Mouse (Mus musculus) C2C12 (cell line): Measurements from ENCODE around the gene Adat3. TPM values are rescaled to one million over a fixed set of nuclear protein-coding genes. Genes with fewer than 3 reads are reported as not detected.
"Not testable (repeated sequence)": the region's sequence is repeated elsewhere in the genome, so short reads cannot be mapped to it uniquely, and the experiment has no call there.

Source experiments
- H3K27me3 ChIP-seq: one replicate; pipeline ENCODE4 v1.6.1; 2011; ENCODE audit not compliant: control insufficient read depth, insufficient read depth, insufficient read length
- H3K36me3 ChIP-seq: one replicate; pipeline ENCODE4 v1.6.1; 2011; ENCODE audit not compliant: control insufficient read depth, insufficient read depth
- H3K4me3 ChIP-seq: one replicate; pipeline ENCODE4 v1.5.1; 2011; ENCODE audit warnings: mild to moderate bottlenecking, control low read depth; ENCODE audit not compliant: poor library complexity, insufficient read depth, severe bottlenecking
- H3K79me2 ChIP-seq: one replicate; pipeline ENCODE4 v1.6.1; 2011; ENCODE audit not compliant: control insufficient read depth, insufficient read depth
- H3K79me3 ChIP-seq: one replicate; pipeline ENCODE4 v1.6.1; 2011; ENCODE audit warnings: low read depth, control low read depth
- H3ac ChIP-seq: one replicate; pipeline ENCODE3; 2011; ENCODE audit warnings: low read depth; ENCODE audit not compliant: control insufficient read depth, insufficient read length
- CEBPB ChIP-seq: IDR thresholded peaks from one replicate; pipeline ENCODE4 v1.6.1; 2011; ENCODE audit warnings: low read depth, mild to moderate bottlenecking, control low read depth, moderate library complexity
- CTCF ChIP-seq: IDR thresholded peaks from one replicate; pipeline ENCODE4 v1.5.1; 2011; ENCODE audit not compliant: control insufficient read depth, insufficient read depth, insufficient read length
- FOSL1 ChIP-seq: IDR thresholded peaks from one replicate; pipeline ENCODE4 v1.8.0; 2011; ENCODE audit warnings: mild to moderate bottlenecking, low read length; ENCODE audit not compliant: poor library complexity, insufficient read depth, severe bottlenecking
- MAX ChIP-seq: IDR thresholded peaks from one replicate; pipeline ENCODE4 v1.6.1; 2011; ENCODE audit warnings: mild to moderate bottlenecking, control low read depth
- MYOD1 ChIP-seq: IDR thresholded peaks from one replicate; pipeline ENCODE4 v1.6.1; 2011; ENCODE audit warnings: low read depth; ENCODE audit not compliant: control insufficient read depth, insufficient read length
- MYOG ChIP-seq: IDR thresholded peaks from one replicate; pipeline ENCODE4 v1.6.1; 2011; ENCODE audit not compliant: control insufficient read depth, insufficient read length; ENCODE audit errors: extremely low read depth
- USF1 ChIP-seq: IDR thresholded peaks from one replicate; pipeline ENCODE4 v1.6.1; 2011; ENCODE audit warnings: low read depth, mild to moderate bottlenecking, control low read depth, moderate library complexity
- polyA plus RNA-seq: library from polyadenylated mRNA; unstranded; fragments of >200 nt; fragmentation: generic; extraction: Trizol; gene quantifications from one replicate; pipeline ENCODE4 v1.2.1, GENCODE M21; 2012; ENCODE audit warnings: missing spikeins

Adat3 gene
- polyA plus RNA-seq, 1 experiment: 11.1 TPM

DNA sequence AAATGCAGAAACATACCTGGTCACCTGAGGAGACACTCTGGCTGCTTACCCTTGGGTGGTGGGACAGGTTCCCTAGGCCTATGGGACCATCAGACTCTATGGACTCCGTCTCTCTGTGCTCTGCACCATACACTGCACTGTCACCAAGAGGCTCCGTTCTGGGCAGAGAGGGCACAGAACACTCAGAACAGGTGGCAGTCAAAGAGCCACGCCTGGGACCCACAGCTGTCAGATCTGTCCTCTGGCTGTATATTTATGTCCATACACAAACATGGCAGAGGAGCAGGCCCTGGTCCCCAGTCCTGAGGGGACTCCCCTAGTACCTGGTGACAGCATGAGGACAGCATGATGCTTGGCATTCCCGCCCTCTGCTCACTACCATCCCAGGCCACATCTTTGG, 23.1 kb downstream of the Adat3 start:
- Histone ChIP-seq H3K36me3 (peaks cover 7% of the 10 kb centered on the region), H3K79me2 (peaks cover 82% of the 10 kb centered on the region)

GRCm38 (mm10) chr10:80627685-80628084, 25.0 kb downstream of the Adat3 start:
- Histone ChIP-seq H3K79me3 (peaks cover 88% of the 10 kb centered on the region), H3K4me3 (no peak overlapping the region), H3K27me3 (no peaks in the 10 kb centered on the region), H3K79me2 (peaks cover 100% of the 10 kb centered on the region), H3K36me3 (peaks cover 7% of the 10 kb centered on the region), H3ac (no peak overlapping the region)
- TF ChIP-seq MYOG (no peak), FOSL1 (no peak), CTCF (no peak), USF1 (no peak), MYOD1 (no peak), MAX (no peak)

More for the DNA sequence above, 23.1 kb downstream of the Adat3 start:
- Histone ChIP-seq H3ac (no peak overlapping the region), H3K79me3 (peaks cover 76% of the 10 kb centered on the region), H3K27me3 (no peaks in the 10 kb centered on the region), H3K4me3 (no peak overlapping the region)
- TF ChIP-seq FOSL1: no peak
- no peak for TF ChIP-seq MYOD1
- no peak for TF ChIP-seq CEBPB
- TF ChIP-seq MYOG: no peak
- no peak for TF ChIP-seq MAX
- TF ChIP-seq CTCF: no peak
- TF ChIP-seq USF1: no peak

DNA sequence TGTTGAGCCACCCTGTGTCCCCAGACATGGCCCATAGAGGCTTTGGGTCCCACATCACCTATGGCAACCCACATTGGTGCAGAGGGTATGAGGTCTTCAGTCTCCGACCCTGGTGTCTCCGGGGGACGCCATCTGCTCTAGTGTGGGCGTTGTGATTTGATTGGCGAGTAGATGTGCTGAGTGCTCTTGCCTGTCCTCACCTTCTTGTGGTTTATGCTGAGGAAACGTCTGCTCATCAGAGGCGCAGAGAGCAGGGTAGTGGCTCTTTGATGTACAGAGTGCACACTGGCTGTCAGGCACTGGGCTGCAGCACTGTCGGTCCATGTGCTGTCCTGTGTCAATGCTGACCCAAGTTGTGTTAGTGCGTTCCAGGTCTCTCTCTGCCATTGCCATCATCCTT, 26.2 kb downstream of the Adat3 start:
- peaks cover 100% of the 10 kb centered on the region for H3K79me2 ChIP-seq
- no peak overlapping the region for H3K4me3 ChIP-seq
- no peaks in the 10 kb centered on the region for H3K27me3 ChIP-seq
- TF ChIP-seq CEBPB (no peak), USF1 (no peak), MYOD1 (no peak), FOSL1 (no peak), MAX (no peak), CTCF (no peak), MYOG (no peak)
- peaks cover 9% of the 10 kb centered on the region for H3K36me3 ChIP-seq
- no peak overlapping the region for H3ac ChIP-seq
- peaks cover 81% of the 10 kb centered on the region for H3K79me3 ChIP-seq

DNA sequence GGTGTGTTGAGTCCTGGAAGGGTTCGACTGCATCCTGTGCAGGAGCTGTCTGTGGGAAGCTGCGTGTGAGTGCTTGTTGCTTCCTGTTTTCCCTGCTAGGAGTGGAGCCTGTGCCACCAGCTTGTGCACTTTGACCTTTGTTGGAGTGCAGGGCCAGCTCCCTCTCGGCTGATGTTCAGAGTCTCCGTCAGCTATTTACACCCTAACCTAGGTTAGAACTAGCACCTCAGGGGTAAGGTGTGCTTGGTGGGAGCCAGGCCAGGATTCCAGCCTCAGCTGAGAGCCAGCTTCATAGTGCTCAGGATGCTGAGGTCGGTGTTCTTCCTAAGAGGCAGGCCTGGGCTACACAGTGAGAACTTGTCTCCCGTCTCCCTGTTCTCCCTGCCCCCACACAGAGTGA, 32.7 kb downstream of the Adat3 start:
- H3K4me3 ChIP-seq: no peak overlapping the region
- H3K36me3 ChIP-seq: peaks cover 57% of the 10 kb centered on the region
- no peak overlapping the region for H3ac ChIP-seq
- H3K27me3 ChIP-seq: no peaks in the 10 kb centered on the region
- peaks cover 25% of the 10 kb centered on the region for H3K79me3 ChIP-seq
- no peak for TF ChIP-seq CEBPB
- peaks cover 42% of the 10 kb centered on the region for H3K79me2 ChIP-seq

DNA sequence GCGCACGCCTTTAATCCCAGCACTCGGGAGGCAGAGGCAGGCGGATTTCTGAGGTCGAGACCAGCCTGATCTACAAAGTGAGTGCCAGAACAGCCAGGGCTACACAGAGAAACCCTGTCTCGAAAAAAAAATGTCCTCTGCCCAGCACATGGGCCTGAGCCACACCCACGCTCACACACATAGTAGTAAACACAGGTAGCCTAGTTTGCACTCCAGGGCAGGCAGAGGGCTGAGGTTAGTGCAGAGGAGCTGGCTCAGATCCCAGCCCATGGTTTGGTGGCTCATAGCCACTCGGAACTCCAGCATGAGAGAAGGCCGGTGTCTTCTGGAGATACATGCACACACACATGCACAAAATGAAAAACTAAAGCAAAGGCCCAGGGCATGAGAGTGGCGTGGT, 44.3 kb downstream of the Adat3 start:
- Histone ChIP-seq H3K27me3 (no peaks in the 10 kb centered on the region), H3K4me3 (no peak overlapping the region), H3K36me3 (peaks cover 10% of the 10 kb centered on the region), H3ac (no peak overlapping the region), H3K79me3 (no peaks in the 10 kb centered on the region), H3K79me2 (peaks cover under 1% of the 10 kb centered on the region)
- TF ChIP-seq MYOG (no peak), MYOD1 (no peak)

DNA sequence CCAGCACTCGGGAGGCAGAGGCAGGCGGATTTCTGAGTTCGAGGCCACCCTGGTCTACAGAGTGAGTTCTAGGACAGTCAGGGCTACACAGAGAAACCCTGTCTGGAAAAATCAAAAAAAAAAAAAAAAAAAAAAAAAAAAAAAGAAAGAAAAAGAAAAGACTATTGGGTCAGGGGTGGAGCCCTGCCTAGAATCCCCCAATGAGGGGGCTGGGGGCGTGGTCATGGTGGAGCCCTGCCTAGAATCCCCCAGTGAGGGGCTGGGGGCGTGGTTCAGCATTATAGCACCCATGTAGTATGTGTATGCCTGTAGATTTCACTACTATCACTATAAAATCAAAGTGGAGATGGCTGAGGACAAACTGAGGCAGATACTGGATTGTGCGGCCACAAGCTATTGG, 47.2 kb downstream of the Adat3 start:
- not testable (repeated sequence) for H3K36me3 ChIP-seq, H3K27me3 ChIP-seq, H3ac ChIP-seq, H3K4me3 ChIP-seq, H3K79me3 ChIP-seq
- H3K79me2 ChIP-seq: peaks cover 29% of the 10 kb centered on the region

DNA sequence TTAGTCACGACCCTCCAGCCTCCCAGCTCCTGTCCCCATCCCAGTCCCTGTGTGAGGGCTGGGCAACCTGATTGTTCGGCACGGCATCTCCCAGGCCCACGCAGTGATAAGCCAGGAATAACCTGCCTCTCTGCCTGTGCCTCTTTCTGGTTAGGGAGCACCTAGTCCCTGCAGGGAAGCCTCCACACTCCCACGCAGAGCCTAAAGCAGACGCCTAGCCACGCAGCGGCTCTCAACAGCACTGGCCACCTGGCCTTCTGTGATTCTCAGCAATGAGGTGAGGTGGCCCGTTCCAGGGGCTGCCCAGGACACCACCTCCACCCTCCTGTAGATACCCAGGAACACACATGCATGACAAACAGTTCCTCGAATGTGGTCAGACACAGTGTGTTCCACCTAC, 47.7 kb downstream of the Adat3 start:
- Histone ChIP-seq H3K79me2 (peaks cover 33% of the 10 kb centered on the region), H3K27me3 (no peaks in the 10 kb centered on the region), H3K36me3 (peaks cover 6% of the 10 kb centered on the region), H3ac (no peak overlapping the region), H3K79me3 (peaks cover 3% of the 10 kb centered on the region), H3K4me3 (no peak overlapping the region)
- TF ChIP-seq MYOG (no peak), FOSL1 (no peak), MAX (no peak), USF1 (no peak), MYOD1 (no peak), CEBPB (no peak), CTCF (no peak)
